Mouse (Mus musculus) megakaryocyte, embryonic 14.5 days (primary cell): ENCODE results near the gene Ccnl1. TPM values are rescaled to one million over a fixed set of nuclear protein-coding genes. Genes with fewer than 3 reads are reported as not detected.
A peak's percentile ranks its signal among the peaks of the same experiment; 100 is the strongest.

Experiments
- H3K27me3 ChIP-seq: replicated peaks from 2 replicates; pipeline ENCODE3; 2012; ENCODE audit warnings: inconsistent platforms
- H3K36me3 ChIP-seq: replicated peaks from 2 replicates; pipeline ENCODE3; 2012; ENCODE audit warnings: low read length, inconsistent platforms, mixed read lengths
- H3K4me1 ChIP-seq: 2 replicates; pipeline ENCODE4 v1.6.1; 2012; ENCODE audit warnings: inconsistent platforms
- H3K4me3 ChIP-seq: replicated peaks from 2 replicates; pipeline ENCODE3; 2012; ENCODE audit warnings: moderate library complexity, mild to moderate bottlenecking, inconsistent platforms
- H3K9me3 ChIP-seq: 2 replicates; pipeline ENCODE4 v1.6.1; 2012; ENCODE audit warnings: inconsistent platforms
- FLI1 ChIP-seq: IDR thresholded peaks from 2 replicates; pipeline ENCODE4 v1.6.1; 2012; ENCODE audit warnings: low read length, inconsistent platforms, mixed read lengths
- GATA1 ChIP-seq: IDR thresholded peaks from 3 replicates; pipeline ENCODE4 v1.6.1; 2012; ENCODE audit warnings: mixed read lengths, low read length, inconsistent platforms, borderline replicate concordance
- polyA plus RNA-seq: library from polyadenylated mRNA; stranded (reverse); fragments of >175 nt; gene quantifications from 2 replicates; pipeline ENCODE4 v1.2.3, GENCODE M21; 2012; ENCODE audit warnings: low replicate concordance; ENCODE audit not compliant: insufficient read depth

The Ccnl1 gene
- polyA plus RNA-seq, result 21.7 and 48.3 TPM in 2 replicates

DNA sequence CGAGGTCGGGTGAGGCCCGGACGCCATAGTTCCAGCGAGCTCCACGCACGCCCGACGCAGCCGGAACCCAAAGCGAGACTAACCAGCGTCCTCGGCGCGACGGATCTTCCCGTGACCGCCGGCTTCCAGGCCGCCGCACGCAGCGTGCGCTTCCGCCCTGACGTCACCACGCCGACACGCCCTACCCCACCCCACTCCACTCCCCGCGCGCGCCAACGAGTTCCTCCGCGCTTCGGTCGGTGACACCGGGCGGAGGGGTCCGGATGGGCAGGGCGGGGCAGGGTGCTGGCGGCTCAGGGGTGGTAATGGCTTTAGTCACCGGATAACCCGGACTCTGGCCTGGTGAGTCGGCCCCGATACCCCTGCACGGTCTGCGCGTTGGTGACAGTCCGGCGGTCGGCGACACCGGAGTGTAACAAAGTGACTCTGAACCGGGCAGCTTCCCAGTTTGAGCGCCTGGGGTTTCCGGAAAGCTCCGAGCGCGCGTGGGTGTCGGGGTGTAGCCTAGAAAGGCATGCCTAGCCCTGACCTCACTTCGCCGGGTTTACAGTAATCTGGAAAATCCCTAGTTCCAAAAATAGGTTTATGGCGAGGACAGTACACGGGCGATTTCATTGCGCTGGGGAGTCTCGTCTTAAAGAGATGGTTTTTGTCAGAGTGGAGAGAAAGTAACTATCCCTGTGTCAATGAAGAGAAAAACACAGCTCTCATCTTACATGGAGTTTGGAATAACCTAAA lies at the start of gene Ccnl1:
TSS of gene Ccnl1 (minus strand) at position 148 of the 738 bp plus-strand sequence.
- peaks cover 46% of the 10 kb centered on the region for H3K36me3 ChIP-seq
- peak within 1 kb of the TSS; percentile 100 for H3K4me3 ChIP-seq
- no peaks in the 10 kb centered on the region for H3K27me3 ChIP-seq
- H3K9me3 ChIP-seq, result no peaks in the 10 kb centered on the region
- peaks cover 67% of the 10 kb centered on the region for H3K4me1 ChIP-seq
- no peak for TF ChIP-seq GATA1
- TF ChIP-seq FLI1, result no peak

DNA sequence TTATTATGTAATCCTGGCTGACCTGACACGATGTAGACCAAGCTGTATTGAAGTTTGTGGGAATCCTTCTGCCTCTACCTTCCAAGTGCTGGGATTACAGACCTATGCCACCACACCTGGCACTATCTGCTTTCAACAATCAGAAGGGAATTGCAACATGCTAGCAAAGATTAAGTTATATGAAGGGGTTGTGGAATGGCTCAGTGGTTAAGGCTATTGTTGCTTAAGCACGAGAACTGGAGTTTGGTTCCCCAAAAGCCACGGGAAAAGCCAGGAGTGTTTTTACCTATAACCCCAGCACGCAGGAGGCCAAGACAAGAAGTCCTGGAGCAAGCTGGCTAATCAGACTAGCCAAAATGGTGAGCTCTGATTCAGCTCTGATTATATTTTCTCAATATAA lies 46.9 kb upstream of the Ccnl1 start:
- H3K36me3 ChIP-seq, result no peaks in the 10 kb centered on the region
- peaks cover 8% of the 10 kb centered on the region for H3K9me3 ChIP-seq
- peaks cover 2% of the 10 kb centered on the region for H3K27me3 ChIP-seq
- TF ChIP-seq GATA1 (no peak), FLI1 (no peak)
- no peak overlapping the region for H3K4me3 ChIP-seq
- no peaks in the 10 kb centered on the region for H3K4me1 ChIP-seq

DNA sequence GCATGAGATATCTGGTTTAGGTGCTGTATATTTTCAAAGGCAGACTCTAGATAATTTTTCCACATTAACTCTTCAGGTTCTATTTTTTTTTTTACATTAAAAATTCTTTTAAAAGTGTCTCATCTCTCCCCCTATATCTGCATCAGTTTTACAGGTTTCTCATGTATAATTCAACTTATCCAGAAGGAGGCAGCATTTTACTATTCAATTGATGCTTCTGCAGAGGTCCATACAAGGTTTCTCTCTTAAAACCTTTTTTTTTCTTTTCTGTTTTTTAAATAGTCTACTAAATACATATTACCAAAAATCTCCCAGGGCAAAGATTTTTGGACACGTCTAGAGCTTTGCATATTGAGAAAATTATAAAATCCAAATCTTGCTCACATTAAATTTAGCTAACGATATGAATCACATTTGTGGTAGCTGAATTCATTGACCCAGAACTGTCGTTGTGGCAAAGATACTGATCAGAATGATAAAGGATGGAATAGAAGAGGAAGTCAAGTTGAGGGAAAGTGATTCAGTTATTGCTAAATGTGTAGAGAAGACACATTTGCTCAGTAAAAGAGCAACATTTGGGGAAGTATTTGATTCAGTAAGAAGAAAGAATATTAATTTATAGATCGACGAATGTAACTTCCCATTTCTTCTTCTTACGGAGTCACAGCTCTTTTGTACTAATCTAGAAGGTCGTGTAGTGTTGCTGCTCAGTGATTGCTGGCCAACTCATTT lies 46.3 kb upstream of the Ccnl1 start:
- no peak for TF ChIP-seq FLI1
- TF ChIP-seq GATA1, result no peak
- Histone ChIP-seq H3K36me3 (no peaks in the 10 kb centered on the region), H3K27me3 (peaks cover 2% of the 10 kb centered on the region), H3K9me3 (peaks cover 8% of the 10 kb centered on the region), H3K4me1 (no peaks in the 10 kb centered on the region), H3K4me3 (no peak overlapping the region)

DNA sequence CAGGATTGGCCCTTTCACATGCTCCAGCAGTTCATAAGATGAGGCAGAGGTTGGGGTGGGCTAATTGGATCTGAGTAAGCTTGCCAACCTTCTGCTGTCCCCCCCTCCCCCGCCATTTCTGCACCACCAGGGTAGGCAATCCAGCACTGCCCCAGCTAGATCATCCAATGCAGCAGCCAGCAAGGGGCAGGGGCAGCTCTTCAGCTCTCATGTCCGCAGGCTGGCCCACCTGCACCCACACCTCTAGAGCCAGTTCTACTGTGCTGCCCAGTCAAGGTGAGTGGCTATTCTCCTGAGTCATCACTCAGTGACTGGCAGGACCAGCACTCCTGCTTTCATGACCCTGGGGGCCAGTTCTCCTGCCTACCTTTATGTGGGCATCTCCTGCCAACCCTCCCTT lies 42.4 kb upstream of the Ccnl1 start:
- Histone ChIP-seq H3K9me3 (peaks cover 8% of the 10 kb centered on the region), H3K4me3 (no peak overlapping the region), H3K36me3 (no peaks in the 10 kb centered on the region), H3K4me1 (no peaks in the 10 kb centered on the region), H3K27me3 (peaks cover 4% of the 10 kb centered on the region)
- TF ChIP-seq GATA1, result no peak
- no peak for TF ChIP-seq FLI1

DNA sequence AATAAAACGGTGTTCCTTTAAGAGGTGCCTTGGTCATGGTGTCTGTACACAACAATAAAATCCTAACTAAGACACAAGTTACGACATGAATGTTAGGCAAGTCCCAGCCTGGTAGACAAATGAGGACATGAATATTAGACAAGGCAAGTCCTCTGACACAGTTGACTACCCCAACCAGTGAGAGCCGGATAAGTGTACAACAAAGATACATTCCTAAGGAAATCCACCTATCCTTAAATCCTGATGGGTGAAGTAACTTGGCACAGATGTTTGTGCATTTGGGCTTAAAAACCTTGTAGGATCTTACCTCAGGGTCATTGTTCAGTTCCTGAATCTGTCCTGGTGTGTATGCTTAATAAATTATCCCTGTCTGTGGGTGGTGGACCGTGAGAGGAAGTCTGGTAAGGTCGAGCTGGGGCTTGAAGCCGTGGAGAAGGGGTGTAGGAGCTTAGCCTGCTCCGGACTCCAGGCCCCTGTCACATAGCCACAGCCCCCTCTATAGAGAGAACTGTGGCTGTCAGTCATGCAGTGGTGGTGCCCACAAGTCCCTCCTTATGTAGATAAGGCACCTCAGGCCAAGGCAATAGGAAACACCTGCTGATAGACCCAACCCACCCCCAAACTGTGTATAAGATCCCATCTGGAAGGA lies 39.4 kb upstream of the Ccnl1 start:
- TF ChIP-seq FLI1 (no peak), GATA1 (no peak)
- no peak overlapping the region for H3K4me3 ChIP-seq
- H3K36me3 ChIP-seq, result no peaks in the 10 kb centered on the region
- H3K9me3 ChIP-seq, result peaks cover 8% of the 10 kb centered on the region
- H3K27me3 ChIP-seq, result peaks cover 4% of the 10 kb centered on the region
- H3K4me1 ChIP-seq, result peaks cover 5% of the 10 kb centered on the region; the same call in 1 of the 2 replicates

DNA sequence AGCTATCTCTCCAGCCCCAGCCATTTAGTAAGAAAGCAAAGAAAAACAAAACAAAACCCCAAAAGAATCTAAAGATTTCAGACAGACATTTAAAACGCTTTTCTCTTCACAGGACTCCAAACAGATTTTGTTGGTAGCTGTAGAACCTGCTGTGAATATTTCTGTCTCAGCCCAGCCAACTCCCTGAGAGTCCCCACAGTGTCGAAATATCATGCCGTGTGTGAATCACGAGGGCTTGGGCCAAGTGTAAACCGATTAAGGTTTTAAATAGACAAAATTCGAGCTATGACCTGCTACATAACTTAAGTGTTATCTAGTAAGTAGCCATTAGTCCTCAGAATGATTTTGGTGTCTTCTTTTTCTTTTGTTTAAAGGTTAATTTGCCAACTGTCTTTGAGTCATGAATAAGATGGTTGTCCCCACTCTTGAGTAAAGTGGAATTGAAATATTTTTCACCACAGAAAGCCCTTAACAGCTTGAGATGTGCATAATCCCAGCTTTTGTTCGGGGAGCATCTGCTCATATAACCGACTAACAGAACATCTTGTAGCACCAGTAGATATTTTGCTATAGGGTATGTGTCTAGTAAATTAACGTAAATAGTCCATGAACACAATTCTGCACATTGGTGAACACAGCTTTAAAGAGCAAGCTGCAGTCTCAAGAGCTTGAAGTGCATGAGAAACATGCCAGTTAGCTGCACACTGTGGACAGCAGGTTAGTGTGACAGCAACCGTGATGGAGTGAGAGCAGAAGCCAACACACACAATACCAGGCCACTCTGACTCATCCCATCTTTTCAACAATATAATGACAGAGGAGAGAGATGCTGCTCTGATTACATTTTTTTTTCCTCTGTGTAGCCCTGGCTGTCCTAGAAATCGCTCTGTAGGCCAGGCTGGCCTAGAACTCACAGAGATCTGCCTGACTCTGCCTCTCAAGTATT lies 34.6 kb upstream of the Ccnl1 start:
- no peak overlapping the region for H3K4me3 ChIP-seq
- TF ChIP-seq FLI1 (no peak), GATA1 (no peak)
- H3K27me3 ChIP-seq, result no peaks in the 10 kb centered on the region
- no peaks in the 10 kb centered on the region for H3K9me3 ChIP-seq
- H3K36me3 ChIP-seq, result no peaks in the 10 kb centered on the region
- peaks cover 21% of the 10 kb centered on the region for H3K4me1 ChIP-seq

DNA sequence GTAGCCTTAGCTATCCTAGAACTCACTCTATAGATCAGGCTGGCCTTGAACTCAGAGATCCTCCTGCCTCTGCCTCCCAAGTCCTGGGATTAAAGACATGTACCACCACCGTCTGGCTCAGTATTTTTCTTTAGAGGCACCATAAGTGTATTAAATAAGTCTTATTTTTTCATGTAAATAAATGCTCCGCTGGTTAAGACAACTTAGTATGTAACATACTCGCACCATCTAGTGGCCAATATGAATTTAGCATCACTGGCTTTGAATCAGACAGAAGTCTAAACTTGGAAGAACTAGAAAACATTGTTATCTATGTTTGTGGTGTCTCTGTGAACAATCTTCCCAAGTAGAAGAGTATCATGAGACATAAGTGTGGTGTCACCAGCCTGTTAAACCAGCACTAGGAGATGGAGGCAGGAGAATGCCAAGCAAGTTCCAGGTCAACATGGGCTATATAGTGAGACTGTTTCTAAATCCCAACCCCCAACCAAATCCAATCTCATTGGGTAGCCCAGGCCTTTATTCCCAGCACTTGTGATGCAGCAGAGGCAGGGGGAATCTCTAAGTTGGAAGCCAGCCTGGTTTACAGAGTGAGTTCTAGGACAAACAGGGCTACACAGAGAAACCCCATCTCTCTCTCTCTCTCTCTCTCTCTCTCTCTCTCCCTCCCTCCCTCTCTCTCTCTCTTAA lies 33.1 kb upstream of the Ccnl1 start:
- H3K27me3 ChIP-seq, result no peaks in the 10 kb centered on the region

DNA sequence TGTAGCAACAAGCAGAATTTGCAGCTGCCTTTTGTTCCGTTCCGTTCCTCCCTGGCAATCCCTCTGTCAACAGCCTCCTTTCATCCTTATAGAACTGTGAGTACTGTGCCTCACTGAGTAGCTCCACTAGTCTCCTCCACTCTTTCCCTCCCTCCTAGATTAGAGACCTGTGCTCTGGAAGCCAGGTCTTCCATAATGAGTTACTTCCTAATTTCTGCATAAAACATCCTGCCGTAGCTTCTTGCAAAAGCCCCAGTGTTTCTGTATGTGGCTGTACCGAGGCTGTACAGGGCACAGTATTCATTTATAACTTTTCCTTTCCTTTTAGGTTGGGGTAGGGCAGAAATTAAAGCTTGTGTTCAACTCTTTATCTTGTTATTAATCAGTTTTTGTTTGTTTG lies 32.5 kb upstream of the Ccnl1 start:
- TF ChIP-seq FLI1, result no peak
- no peak for TF ChIP-seq GATA1
- peak overlapping the region; percentile 50 for H3K4me3 ChIP-seq
- H3K9me3 ChIP-seq, result no peaks in the 10 kb centered on the region
- H3K27me3 ChIP-seq, result no peaks in the 10 kb centered on the region
- H3K4me1 ChIP-seq, result peaks cover 21% of the 10 kb centered on the region
- H3K36me3 ChIP-seq, result no peaks in the 10 kb centered on the region

More for the DNA sequence above, 33.1 kb upstream of the Ccnl1 start:
- TF ChIP-seq FLI1, result no peak
- TF ChIP-seq GATA1, result no peak
- Histone ChIP-seq H3K4me1 (peaks cover 21% of the 10 kb centered on the region), H3K36me3 (no peaks in the 10 kb centered on the region), H3K9me3 (no peaks in the 10 kb centered on the region), H3K4me3 (peak overlapping the region; percentile 50)
